Mouse (Mus musculus) stomach, postnatal 0 days (tissue): ENCODE data around the gene Dupd1. TPM values are rescaled to one million over a fixed set of nuclear protein-coding genes. Genes with fewer than 3 reads are reported as not detected.
A peak's percentile ranks its signal among the peaks of the same experiment; 100 is the strongest.

Experiments used
- ATAC-seq: fragments of 200-750 bp; cut with Nextera tagmentation; 2 replicates; pipeline ENCODE4 v1.8.0; 2017; ENCODE audit not compliant: low FRiP score, low TSS enrichment
- DNase-seq: peaks from one replicate; pipeline ENCODE4 v3.0.0-alpha.2; 2016; ENCODE audit warnings: low spot score
- H3K27ac ChIP-seq: fragments of 300-500 bp; sonication (generic); replicated peaks from 2 replicates; pipeline ENCODE4 v1.5.1; 2014; ENCODE audit warnings: mild to moderate bottlenecking, control low read depth
- H3K27me3 ChIP-seq: fragments of 300-500 bp; sonication (generic); 2 replicates; pipeline ENCODE4 v1.6.1; 2014; ENCODE audit warnings: low read length; ENCODE audit not compliant: control insufficient read depth, insufficient read depth
- H3K36me3 ChIP-seq: fragments of 300-500 bp; sonication (generic); 2 replicates; pipeline ENCODE4 v1.6.1; 2014; ENCODE audit warnings: low read length, mixed read lengths; ENCODE audit not compliant: control insufficient read depth, insufficient read depth
- H3K4me1 ChIP-seq: fragments of 300-500 bp; sonication (generic); replicated peaks from 2 replicates; pipeline ENCODE4 v1.6.1; 2014; ENCODE audit warnings: antibody characterized with exemption; ENCODE audit not compliant: control insufficient read depth, insufficient read depth
- H3K4me2 ChIP-seq: fragments of 300-500 bp; sonication (generic); replicated peaks from 2 replicates; pipeline ENCODE4 v1.6.1; 2014; ENCODE audit warnings: low read depth, mild to moderate bottlenecking, control low read depth, moderate library complexity
- H3K4me3 ChIP-seq: fragments of 300-500 bp; sonication (generic); 2 replicates; pipeline ENCODE4 v1.5.1; 2014; ENCODE audit warnings: low read depth, low read length, control low read depth
- H3K9ac ChIP-seq: fragments of 300-500 bp; sonication (generic); 2 replicates; pipeline ENCODE4 v1.6.1; 2014; ENCODE audit warnings: mild to moderate bottlenecking, low read length, control low read depth, mixed read lengths
- H3K9me3 ChIP-seq: fragments of 300-500 bp; sonication (generic); 2 replicates; pipeline ENCODE4 v1.6.1; 2016; ENCODE audit warnings: low read length; ENCODE audit not compliant: control insufficient read depth
- CTCF ChIP-seq: IDR thresholded peaks from 2 replicates; pipeline ENCODE4 v1.5.1; 2016; ENCODE audit warnings: antibody characterized with exemption, low read depth, mild to moderate bottlenecking, moderate library complexity
- EP300 ChIP-seq: optimal IDR thresholded peaks from 2 replicates; pipeline ENCODE3; 2016; ENCODE audit warnings: antibody characterized with exemption
- WGBS: fragments of 180-500 bp; shearing (Covaris S2); extraction: QIAGEN DNeasy Blood & Tissue Kit; methylation state at CpG from one replicate; pipeline ENCODE4 v1.1.7; 2014; 5-methylcytosine and 5-hydroxymethylcytosine counted together
- polyA plus RNA-seq: library from polyadenylated mRNA; unstranded; fragments of >200 nt; fragmentation: Nextera tagmentation; extraction: Ambion mirVana; gene quantifications from 2 replicates; pipeline ENCODE4 v1.2.1, GENCODE M21; 2015

The Dupd1 gene
- not detected in 2 replicates for polyA plus RNA-seq

DNA sequence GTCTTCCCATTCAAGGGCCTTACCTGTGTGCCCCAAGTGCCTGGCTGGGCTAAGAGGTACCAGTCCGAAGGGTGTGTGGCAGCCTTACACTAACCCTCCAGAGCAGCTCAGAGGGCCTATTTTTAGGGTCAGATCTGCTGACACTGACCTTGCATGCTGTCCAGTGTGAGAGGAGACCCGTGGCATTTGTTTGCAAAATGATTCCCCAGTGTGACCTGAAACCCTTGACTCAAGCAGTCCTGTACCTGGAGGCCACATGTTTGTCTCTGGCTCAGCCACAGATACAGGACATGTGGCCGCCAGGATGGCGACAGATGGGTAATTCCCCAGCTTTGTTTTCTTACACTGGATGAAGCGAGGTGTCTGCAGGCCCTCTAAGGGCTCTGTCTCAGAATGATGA is at the start of gene Dupd1:
Dupd1 (minus strand) TSS at position 91 of the 400 bp plus-strand sequence.
- Histone ChIP-seq H3K27me3 (no peaks in the 10 kb centered on the region), H3K4me3 (no peak within 1 kb of the TSS), H3K36me3 (no peaks in the 10 kb centered on the region), H3K4me2 (no peak within 1 kb of the TSS), H3K9me3 (no peaks in the 10 kb centered on the region), H3K4me1 (no peaks in the 10 kb centered on the region), H3K9ac (no peak within 1 kb of the TSS), H3K27ac (no peak within 1 kb of the TSS)
- ATAC-seq, result no peak
- TF ChIP-seq CTCF (no peak), EP300 (no peak)
- 79% methylated on average over 5 of the region's 5 CpGs for WGBS
- DNase-seq, result no peak

GRCm38 (mm10) chr14:21763736-21764135 is 49.4 kb upstream of the Dupd1 start:
- ATAC-seq, result no peak
- no peaks in the 10 kb centered on the region for H3K4me1 ChIP-seq
- no peak overlapping the region for H3K4me3 ChIP-seq
- no peak overlapping the region for H3K27ac ChIP-seq
- no peaks in the 10 kb centered on the region for H3K36me3 ChIP-seq
- no peak overlapping the region for H3K9ac ChIP-seq
- H3K4me2 ChIP-seq, result no peak overlapping the region
- no peak for TF ChIP-seq EP300
- TF ChIP-seq CTCF, result no peak
- 91% methylated on average over 3 of the region's 3 CpGs for WGBS
- no peaks in the 10 kb centered on the region for H3K9me3 ChIP-seq
- no peak for DNase-seq
- no peaks in the 10 kb centered on the region for H3K27me3 ChIP-seq

DNA sequence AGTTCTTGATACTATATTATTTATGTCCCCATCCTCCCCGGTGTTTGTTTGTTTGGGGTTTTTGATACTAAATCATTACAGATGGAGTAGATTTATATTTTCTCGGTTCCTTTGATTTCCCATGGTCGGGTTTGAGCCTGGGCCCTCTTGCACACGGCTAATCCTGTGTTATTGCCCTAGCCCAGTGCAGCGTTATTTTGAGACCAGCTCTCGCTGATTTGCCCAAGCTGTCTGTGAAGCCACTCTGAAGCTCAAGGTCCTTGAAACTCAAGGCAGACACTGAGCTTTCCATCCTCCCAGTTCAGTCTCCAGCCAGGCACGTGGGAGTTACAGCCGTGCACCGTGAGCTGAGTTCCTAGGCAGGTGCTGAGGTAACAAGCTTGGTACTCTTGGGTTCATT is 47.2 kb upstream of the Dupd1 start:
- Histone ChIP-seq H3K4me3 (no peak overlapping the region), H3K36me3 (no peaks in the 10 kb centered on the region), H3K9me3 (no peaks in the 10 kb centered on the region), H3K4me2 (no peak overlapping the region), H3K4me1 (no peaks in the 10 kb centered on the region), H3K9ac (no peak overlapping the region), H3K27me3 (no peaks in the 10 kb centered on the region), H3K27ac (no peak overlapping the region)
- no peak for ATAC-seq
- no peak for TF ChIP-seq CTCF
- no peak for TF ChIP-seq EP300
- WGBS, result 79% methylated on average over 9 of the region's 9 CpGs
- DNase-seq, result no peak

- no peak for ATAC-seq
- 75% methylated on average over 4 of the region's 4 CpGs for WGBS
Observed at GRCm38 (mm10) chr14:21753367-21753766, 39.0 kb upstream of the Dupd1 start.

DNA sequence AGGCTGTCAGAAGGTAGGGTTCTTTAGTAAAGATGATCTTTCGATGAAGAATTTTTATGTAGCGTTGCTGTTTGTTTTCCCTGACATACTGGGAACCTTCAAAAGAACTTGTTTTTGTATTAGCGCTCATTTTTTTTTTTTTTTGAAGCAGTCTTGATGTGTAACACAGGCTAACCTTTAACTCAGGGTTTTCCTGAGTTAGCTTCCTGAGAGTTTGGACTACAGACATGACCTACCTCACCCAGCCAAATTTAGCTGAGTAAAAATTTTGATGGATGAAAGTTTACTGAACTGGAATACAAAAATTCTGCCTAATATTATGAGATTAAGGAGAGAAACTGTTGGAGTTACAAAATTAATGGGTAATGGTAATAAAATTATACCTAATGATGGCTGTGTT is 38.0 kb upstream of the Dupd1 start:
- Histone ChIP-seq H3K9me3 (no peaks in the 10 kb centered on the region), H3K4me1 (no peaks in the 10 kb centered on the region), H3K4me2 (peak overlapping the region; percentile 72; the same call in 1 of the 2 replicates), H3K27me3 (no peaks in the 10 kb centered on the region), H3K4me3 (no peak overlapping the region), H3K9ac (no peak overlapping the region), H3K27ac (no peak overlapping the region), H3K36me3 (no peaks in the 10 kb centered on the region)
- no peak for TF ChIP-seq CTCF
- TF ChIP-seq EP300, result no peak
- no peak for DNase-seq
- 87% methylated on average over 3 of the region's 3 CpGs for WGBS
- ATAC-seq, result no peak

More at GRCm38 (mm10) chr14:21753367-21753766, 39.0 kb upstream of the Dupd1 start:
- Histone ChIP-seq H3K4me2 (0 out of 2 replicates have a peak overlapping the region, but pooled peaks have one; percentile 20), H3K9me3 (no peaks in the 10 kb centered on the region), H3K27ac (no peak overlapping the region), H3K4me1 (no peaks in the 10 kb centered on the region), H3K36me3 (no peaks in the 10 kb centered on the region), H3K27me3 (no peaks in the 10 kb centered on the region), H3K4me3 (no peak overlapping the region), H3K9ac (no peak overlapping the region)
- TF ChIP-seq EP300 (no peak), CTCF (no peak)
- DNase-seq, result no peak

DNA sequence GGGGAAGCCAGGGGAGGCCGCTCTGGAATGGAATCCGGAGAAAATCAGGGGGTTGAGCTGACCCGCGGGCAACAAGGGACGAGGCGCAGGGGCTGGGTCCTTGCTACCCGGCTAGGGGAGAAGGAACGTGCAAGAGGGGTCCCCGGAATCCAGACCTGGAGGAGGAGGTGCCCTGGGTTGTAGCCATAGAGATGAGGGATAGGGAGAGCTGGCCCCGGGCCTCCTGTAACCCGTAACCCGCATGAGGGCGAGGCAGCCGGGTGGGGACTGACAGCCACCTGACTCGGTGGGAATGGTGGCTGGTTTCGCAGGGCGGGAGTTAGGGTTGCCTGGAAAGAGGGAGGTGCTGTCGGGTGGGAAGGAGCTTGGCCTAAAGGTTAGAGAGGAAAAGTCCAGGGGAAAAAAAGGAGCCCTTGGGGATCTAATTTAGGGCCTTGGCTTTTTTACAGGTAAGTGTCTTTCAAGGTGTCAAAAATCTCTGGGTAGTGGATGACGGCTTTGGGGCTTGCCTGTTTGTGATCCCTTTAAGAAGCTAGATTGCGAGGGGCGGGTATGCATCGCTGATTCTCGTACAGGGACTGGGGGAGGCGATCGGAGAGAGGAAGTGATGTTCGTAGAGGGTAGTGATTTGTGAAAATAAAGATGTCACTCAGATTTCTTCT is 36.6 kb upstream of the Dupd1 start, which contains the start of gene Dusp13:
Dusp13 (minus strand) TSS at position 301 of the 662 bp plus-strand sequence.
- ATAC-seq, result peak; percentile 81
- peak within 1 kb of the TSS; percentile 93 for H3K27ac ChIP-seq
- peak within 1 kb of the TSS; percentile 94 for H3K9ac ChIP-seq
- peak; percentile 87 for DNase-seq
- H3K4me1 ChIP-seq, result no peaks in the 10 kb centered on the region
- H3K9me3 ChIP-seq, result no peaks in the 10 kb centered on the region
- peak within 1 kb of the TSS; percentile 99 for H3K4me3 ChIP-seq
- TF ChIP-seq EP300 (no peak), CTCF (no peak)
- H3K4me2 ChIP-seq, result peak within 1 kb of the TSS; percentile 72
- H3K27me3 ChIP-seq, result no peaks in the 10 kb centered on the region
- WGBS, result under 1% methylated on average over 26 of the region's 26 CpGs
- H3K36me3 ChIP-seq, result no peaks in the 10 kb centered on the region
